Mouse (Mus musculus) small intestine, adult 2 months (tissue): ENCODE data around the gene Tmem181a.
"Not testable (repeated sequence)": the region's sequence is repeated elsewhere in the genome, so short reads cannot be mapped to it uniquely, and the experiment has no call there.

Experiments
- CTCF ChIP-seq: fragments of 200-500 bp; IDR thresholded peaks from 2 replicates; pipeline ENCODE4 v1.5.1; 2012; ENCODE audit warnings: low read depth, mild to moderate bottlenecking, control low read depth, inconsistent platforms, low read length, moderate library complexity, mixed read lengths; ENCODE audit not compliant: insufficient replicate concordance, insufficient read length; ENCODE audit errors: extremely low read depth
- POLR2A ChIP-seq: fragments of 200-500 bp; IDR thresholded peaks from 2 replicates; pipeline ENCODE4 v1.6.1; 2012; ENCODE audit warnings: low read depth, mild to moderate bottlenecking, control low read depth, inconsistent platforms, low read length, moderate library complexity

DNA sequence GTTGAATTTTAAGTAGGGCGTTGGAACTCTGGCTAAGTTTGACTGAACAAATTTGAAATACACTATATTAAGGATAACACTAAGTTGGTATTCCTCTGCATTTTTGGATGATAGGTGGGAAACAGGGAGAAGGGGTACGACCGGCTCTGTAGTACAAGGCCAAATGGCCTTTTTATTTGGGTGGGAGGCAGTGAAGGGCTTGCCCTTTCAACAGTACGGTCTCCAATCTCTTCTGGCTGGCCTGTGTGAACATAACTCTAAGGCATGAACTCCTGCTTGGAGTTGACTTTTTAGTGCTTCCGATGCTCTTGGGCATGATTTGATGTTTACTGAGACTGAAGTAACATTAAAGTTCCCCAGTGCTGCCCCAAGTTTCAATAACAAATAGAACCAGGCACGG, 68.9 kb downstream of the Tmem181a start:
- not testable (repeated sequence) for TF ChIP-seq CTCF, POLR2A
